Mouse (Mus musculus) cerebellum, adult 2 months (tissue): Measurements from ENCODE around the gene Mien1.

Experiments
- CTCF ChIP-seq: fragments of 200-500 bp; IDR thresholded peaks from 2 replicates; pipeline ENCODE4 v1.5.1; 2011; ENCODE audit warnings: low read depth, mild to moderate bottlenecking, control low read depth, low read length, moderate library complexity, borderline replicate concordance; ENCODE audit not compliant: insufficient read depth
- POLR2A ChIP-seq: fragments of 200-500 bp; IDR thresholded peaks from 2 replicates; pipeline ENCODE4 v1.6.1; 2011; ENCODE audit warnings: low read length, control low read depth, borderline replicate concordance; ENCODE audit not compliant: insufficient read depth

- TF ChIP-seq POLR2A (no peak), CTCF (no peak)
These were observed 22.4 kb upstream of the Mien1 start for GRCm38 (mm10) chr11:98461109-98461720.
